Mouse (Mus musculus) MEL (cell line): ENCODE measurements around the gene Wdr54.

Source experiments
- CTCF ChIP-seq, 3 experiments: IDR thresholded peaks in 2 of 3; conservative IDR thresholded peaks in 1 of 3; 2 replicates each; pipeline ENCODE4 v1.5.1; 2011 to 2012; ENCODE audit warnings: low read length in 3 of 3, low read depth in 2 of 3, mild to moderate bottlenecking in 2 of 3, improper control_type of control experiment in 1 of 3, inconsistent platforms in 1 of 3, mixed read lengths in 1 of 3, moderate library complexity in 1 of 3; ENCODE audit not compliant: control insufficient read depth in 1 of 3, insufficient read depth in 1 of 3, poor library complexity in 1 of 3, severe bottlenecking in 1 of 3
- KAT2A ChIP-seq: conservative IDR thresholded peaks from 2 replicates; pipeline ENCODE4 v1.6.1; 2012; ENCODE audit warnings: low read depth, low read length, improper control_type of control experiment, inconsistent platforms
- POLR2A ChIP-seq, 2 experiments: IDR thresholded peaks; 2 replicates each; pipeline ENCODE4 v1.6.1; 2011 to 2012; ENCODE audit warnings: low read length in 2 of 2, mild to moderate bottlenecking in 2 of 2, control low read depth in 1 of 2, improper control_type of control experiment in 1 of 2, low read depth in 1 of 2, moderate library complexity in 1 of 2; ENCODE audit not compliant: control insufficient read depth in 1 of 2, insufficient read depth in 1 of 2, poor library complexity in 1 of 2
- USF1 ChIP-seq: IDR thresholded peaks from 2 replicates; pipeline ENCODE4 v1.6.1; 2014; ENCODE audit warnings: low read depth, mild to moderate bottlenecking, inconsistent platforms, low read length, improper control_type of control experiment, moderate library complexity
- ZMIZ1 ChIP-seq: IDR thresholded peaks from 2 replicates; pipeline ENCODE4 v1.6.1; 2012; ENCODE audit warnings: low read depth, mild to moderate bottlenecking, inconsistent platforms, low read length, improper control_type of control experiment, moderate library complexity
- ZNF384 ChIP-seq: IDR thresholded peaks from 2 replicates; pipeline ENCODE4 v1.6.1; 2012; ENCODE audit warnings: low read depth, mild to moderate bottlenecking, inconsistent platforms, low read length, improper control_type of control experiment

GRCm38 (mm10) chr6:83205851-83206250 lies 49.7 kb upstream of the Wdr54 start:
- no peak for TF ChIP-seq USF1
- no peak for TF ChIP-seq ZMIZ1
- no peak for TF ChIP-seq ZNF384
- no peak for TF ChIP-seq KAT2A
- TF ChIP-seq CTCF (IDR thresholded peaks at IDR 0.05 in 2 of 3, conservative IDR thresholded peaks at IDR 0.05 in 1 of 3; ENCODE audit: control insufficient read depth in 1 of 3, insufficient read depth in 1 of 3, low read depth in 2 of 3, low read length in 3 of 3, poor library complexity in 1 of 3, severe bottlenecking in 1 of 3), result no peak
- TF ChIP-seq POLR2A (IDR thresholded peaks at IDR 0.05; ENCODE audit: control insufficient read depth in 1 of 2, insufficient read depth in 1 of 2, low read depth in 1 of 2, low read length in 2 of 2, poor library complexity in 1 of 2), result no peak
